Mouse (Mus musculus) heart, adult 2 months (tissue): ENCODE data around the gene Epb41l3.

Experiments
- EP300 ChIP-seq: fragments of 200-500 bp; IDR thresholded peaks from 2 replicates; pipeline ENCODE4 v1.6.1; 2011; ENCODE audit warnings: low read depth, low read length, control low read depth; ENCODE audit not compliant: insufficient read depth
- POLR2A ChIP-seq: fragments of 200-500 bp; IDR thresholded peaks from 2 replicates; pipeline ENCODE4 v1.6.1; 2011; ENCODE audit warnings: mild to moderate bottlenecking, low read depth, low read length, control low read depth; ENCODE audit not compliant: insufficient read depth

- TF ChIP-seq EP300 (no peak), POLR2A (no peak)
Measured at GRCm38 (mm10) chr17:69194599-69194998, 119.1 kb downstream of the Epb41l3 start.
